Mouse (Mus musculus) c-Kit-negative CD71-positive TER-119-positive erythroid progenitor cells, embryonic 14.5 days (primary cell): Measurements from ENCODE around the gene Tbx2.

Experiments used
- DNase-seq: peaks from one replicate; pipeline ENCODE4 v3.0.0-alpha.2; 2013; ENCODE audit warnings: low read depth, low spot score

The Tbx2 gene

DNA sequence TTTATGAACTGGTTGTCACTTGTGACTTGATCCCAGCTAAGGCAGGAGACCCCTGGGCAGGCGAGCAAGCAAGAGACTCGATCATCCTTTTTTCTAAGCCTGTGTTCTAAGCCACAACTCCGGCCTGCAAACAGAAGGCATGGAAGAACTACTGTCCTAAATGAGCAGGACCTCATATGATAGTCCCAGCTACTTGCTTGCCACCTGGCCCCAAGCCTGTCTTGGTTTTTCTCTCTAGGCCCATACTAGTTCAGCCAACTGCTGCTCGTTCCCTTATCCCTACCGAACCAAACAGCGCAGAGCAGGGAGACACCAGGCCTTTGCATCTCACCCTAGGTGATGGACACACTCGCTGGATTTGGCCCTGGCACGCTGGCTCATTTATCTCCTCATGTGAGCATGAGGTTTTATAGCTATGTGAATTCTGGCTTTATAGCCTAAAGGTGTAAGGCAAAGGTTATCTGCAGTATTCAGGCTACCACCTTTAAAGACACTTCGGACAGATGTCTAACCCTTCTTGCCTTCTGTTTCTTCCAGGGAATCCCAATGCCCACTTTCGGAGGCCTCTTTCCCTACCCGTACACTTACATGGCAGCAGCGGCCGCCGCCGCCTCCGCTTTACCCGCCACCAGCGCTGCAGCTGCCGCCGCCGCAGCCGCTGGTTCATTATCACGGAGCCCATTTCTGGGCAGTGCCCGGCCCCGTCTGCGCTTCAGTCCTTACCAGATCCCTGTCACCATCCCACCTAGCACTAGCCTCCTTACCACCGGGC lies 7.9 kb downstream of the Tbx2 start:
- DNase-seq: no peak

DNA sequence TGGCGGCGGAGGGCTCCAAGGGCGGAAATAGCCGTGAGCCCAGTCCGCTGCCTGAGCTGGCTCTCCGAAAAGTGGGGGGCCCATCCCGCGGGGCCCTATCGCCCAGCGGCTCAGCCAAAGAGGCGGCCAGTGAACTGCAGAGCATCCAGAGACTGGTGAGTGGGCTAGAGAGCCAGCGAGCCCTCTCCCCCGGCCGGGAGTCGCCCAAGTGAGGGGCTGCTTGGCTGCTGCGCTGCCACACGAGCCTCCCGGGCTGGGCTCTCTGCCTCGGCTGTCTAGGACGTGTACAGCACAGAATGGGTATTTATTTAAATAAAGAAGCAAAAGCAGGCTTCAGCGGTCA lies 8.4 kb downstream of the Tbx2 start:
- DNase-seq: no peak

DNA sequence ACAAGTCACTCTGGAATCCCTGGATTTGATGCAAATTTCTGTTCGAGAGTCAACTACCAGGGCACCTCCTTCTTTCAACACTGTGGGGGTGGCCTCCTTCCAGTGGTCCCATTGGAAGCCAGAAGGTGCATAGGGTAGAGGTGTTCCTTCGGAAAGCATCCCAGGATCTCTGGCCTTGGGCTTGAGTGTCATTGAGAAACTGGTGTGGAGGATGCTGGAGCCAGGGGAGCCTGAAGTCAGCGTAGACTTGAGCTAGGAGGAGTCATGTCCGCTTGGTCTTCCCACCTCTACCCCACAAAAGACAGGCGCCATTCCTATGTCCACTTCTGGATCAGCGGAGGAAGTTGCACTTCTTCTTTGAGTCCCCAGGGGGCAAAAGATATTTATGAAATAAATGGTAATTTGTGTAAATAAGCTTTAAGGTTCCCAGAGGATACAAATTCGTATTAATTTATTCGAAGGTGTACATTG lies 8.9 kb downstream of the Tbx2 start:
- no peak for DNase-seq

DNA sequence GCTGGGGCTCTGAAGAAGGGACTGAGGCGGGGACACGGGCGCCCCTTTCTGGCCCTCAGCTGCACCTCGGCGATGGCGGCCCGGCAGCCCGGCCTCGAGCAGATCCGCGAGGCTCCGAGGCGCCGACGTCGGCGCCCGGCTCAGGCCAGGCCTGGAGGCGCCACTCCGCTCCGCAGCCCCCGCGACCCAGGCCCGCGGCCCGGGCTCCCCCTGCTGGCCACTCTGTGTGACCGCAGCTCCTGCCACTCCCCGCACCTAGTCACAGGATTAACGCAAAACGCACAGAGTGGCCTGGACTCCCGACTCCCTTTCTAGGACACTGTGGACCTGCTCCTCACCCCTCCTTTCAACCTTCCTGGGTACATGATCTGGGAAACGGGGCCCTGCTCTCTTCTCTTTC lies 9.6 kb downstream of the Tbx2 start:
- DNase-seq: no peak

DNA sequence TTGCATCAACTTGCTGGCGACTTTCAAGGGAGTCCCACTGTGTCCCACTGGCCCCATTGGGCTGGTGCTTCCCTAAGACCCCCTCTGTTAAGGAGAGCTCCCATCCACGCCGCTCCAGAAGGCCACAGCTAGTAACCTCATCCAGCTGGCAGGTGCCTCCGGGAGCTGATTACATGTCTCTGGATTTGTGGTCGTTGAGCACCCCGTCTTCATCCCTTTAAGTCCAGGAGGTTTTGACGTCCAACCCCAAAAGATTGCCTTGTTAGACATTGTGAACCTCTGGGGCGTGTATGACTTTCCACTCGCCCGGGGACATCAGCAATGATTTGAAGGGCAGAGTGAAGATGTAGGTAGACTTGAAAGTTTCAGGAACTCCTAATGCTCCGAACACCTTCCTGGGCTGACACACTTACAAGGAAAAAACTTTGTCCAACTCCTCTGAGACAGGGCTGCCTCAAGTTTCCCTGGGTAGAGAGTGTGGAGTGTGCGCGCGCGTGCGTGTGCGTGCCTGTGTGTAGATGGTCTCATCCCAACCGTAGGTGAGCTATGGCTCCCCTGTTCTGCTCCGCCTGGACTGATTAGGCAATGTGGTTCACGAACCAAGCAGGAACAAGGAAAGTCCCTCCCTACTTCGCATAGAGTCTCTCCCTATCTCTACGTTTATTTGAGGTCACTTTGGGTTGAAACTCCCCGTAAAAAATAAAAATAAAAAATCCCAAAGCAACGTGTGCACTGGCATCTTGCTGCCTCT lies 10.4 kb downstream of the Tbx2 start:
- no peak for DNase-seq

DNA sequence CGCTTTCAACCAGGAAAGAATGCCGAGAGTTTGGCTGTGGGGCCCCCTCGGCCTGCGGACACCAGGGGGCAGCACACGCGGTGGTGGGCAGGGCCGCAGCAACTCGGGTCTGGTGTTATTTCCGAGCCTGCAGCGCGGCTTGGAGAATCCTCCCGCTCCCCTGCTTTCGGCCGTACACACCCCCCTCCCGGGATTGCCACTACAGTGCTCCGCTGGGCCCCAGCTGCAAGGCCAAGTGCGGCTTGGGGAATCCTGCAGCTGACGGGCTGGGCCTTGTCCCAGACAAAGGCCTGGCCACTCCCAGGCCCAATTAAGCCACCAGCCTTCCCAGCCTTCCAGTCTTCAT lies 11.0 kb downstream of the Tbx2 start:
- no peak for DNase-seq

DNA sequence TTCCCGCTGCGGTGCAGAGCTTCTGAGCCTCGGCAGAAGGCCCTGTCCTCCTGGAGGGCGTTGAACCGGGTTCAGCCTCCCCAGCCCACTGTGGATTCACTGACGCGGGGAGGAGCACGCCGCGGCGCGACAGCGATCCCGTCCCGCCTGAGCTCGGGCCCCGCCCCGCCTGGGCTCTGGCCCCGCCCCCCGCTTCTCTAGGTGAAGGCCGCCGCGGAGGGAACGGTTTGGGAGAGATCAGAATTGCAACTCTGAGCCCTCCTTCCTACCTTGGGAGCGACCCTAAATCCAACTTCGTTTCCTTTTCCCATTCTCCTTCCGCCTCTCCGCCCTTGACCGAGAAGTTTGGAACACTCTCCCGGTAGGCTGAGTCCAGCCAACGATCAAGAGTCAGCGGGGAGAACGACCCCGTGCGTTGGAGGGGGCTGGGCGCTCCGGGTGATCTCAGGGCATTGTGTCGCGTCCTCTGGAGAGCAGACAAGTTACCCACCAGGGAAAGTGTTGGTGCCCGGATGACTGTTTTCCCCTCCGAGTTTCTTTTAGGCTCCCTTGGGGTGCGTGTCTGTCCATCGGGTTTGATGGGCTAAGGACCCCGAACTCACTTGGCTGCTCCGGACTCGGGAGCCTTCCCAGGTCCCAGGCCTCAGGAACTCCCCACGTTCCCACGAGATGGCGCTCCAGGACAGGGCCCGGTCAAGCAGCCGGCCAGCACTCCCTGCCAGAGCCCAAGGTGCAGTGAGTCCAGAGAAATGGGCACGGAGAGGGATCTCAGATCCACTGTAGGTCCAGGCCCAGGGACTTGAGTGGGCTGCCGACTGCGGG lies 12.0 kb downstream of the Tbx2 start:
- DNase-seq: no peak

DNA sequence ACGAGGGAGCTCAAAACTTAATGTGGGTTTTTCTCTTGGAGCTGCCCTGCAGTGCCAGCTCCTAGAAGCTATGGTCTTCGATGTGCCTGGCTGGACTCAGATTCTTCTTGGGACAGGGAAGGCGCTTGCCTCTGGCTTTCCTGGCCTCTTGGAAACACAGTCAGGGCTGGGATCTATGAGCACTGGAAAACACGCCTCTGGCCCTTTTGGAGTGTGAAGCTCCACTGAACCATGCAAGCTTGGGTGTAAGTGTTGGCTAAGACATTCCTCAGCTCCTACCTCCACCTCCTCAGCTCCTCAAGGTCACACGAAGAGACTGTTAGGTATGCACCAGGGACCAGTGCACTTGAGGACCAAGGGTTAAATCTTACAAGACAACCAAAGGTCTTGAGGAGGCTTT lies 12.6 kb downstream of the Tbx2 start:
- DNase-seq: no peak

DNA sequence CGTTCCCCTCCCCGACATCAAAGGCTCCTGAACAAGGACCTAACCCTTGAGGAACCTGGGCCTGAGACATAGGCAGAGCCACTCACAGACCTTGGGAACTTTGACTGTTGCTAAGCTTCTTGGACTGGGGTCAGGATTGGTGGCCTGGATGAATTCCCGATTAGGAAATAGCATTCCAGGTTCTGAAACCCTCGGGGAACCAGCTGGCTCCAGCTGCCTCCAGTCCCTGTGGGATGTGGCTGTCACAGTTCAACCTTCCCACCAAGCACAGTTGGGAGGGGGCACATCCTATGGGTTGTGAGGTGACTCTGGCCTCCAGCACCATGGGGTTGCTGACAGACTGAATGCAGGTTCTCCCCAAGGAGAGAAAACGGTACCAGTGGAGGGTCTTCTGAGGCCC lies 13.6 kb downstream of the Tbx2 start:
- DNase-seq: no peak

DNA sequence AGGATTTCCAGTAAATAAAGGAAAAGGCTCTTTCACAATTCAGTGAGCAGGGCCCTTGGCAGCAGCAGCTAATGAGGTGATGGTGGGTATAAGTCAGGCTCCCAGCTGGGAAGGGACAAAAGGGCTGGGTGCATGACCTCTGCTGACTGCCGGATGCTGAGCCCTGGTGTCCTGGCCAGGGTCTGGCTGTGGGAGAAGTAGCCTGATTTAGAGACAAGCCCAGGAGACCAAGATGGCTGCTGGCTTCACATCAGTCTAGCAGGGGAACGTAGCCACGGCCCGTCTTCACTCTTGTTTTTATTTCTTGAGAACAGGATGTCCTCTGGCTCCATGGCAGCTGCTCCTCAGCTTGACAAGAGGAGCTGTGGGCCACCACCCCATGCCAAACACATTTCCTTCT lies 14.2 kb downstream of the Tbx2 start:
- DNase-seq: no peak

DNA sequence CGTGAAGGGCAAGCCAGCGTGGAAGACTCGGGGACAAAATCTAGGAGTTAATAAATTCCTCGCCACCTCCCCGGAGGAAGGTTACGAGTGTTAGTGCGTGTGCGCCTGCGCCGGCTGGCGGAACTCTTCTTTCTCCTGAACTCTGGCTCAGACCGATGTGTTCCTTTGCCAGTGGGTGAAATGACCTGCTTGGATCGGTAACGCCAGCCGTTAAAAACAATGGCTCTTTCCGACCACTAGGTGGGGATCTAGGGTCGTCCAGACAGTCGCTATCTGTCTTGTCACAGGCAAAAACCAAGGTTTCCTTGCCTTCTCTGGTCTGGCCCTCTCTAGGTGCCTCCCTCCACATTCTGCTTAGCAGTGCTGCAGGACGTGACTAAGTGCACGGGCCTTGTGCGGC lies 16.7 kb downstream of the Tbx2 start:
- DNase-seq: peak; percentile 28

DNA sequence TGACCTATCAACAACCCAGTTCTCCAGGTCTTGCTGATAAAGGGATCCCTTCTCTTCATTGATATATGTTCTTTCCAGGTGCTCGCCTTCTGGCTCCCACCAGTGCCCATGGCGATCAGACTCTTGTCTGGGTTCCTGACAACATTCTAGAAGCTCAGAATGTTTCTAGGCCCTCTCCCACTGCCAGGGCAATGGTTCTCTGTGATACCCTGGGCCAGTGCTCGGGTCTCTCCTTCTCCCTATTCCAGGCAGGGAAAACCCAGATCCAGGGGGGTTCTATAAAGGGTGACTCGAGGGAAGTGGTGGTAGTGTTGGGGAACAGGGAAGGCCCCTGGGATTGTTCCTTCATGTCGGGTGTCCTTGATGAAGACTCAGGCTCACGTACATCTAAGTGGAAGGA lies 17.9 kb downstream of the Tbx2 start, which contains the start of gene Gm11444:
Gene Gm11444 (minus strand): TSS at position 101 of the 400 bp plus-strand sequence.
- no peak for DNase-seq

DNA sequence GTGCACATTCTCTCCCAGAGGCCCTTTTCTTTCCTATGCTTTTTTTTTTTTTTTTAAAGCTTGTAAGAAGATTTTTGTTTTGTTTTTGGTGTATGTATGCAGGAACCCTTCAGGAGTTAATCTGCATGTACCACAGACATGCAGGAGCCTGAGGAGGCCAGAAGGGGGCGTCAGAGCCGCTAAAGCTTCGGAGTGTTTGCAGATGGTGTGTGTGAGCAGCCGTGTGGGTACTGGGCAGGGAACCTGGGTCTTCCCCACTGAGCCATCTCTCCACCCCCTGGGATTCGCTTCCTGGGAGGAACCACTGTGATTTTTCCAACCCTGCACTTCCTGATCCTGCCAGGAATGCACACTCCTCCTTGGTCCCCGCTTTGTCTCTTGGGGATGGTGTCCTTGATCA lies 18.4 kb downstream of the Tbx2 start:
- DNase-seq: no peak

DNA sequence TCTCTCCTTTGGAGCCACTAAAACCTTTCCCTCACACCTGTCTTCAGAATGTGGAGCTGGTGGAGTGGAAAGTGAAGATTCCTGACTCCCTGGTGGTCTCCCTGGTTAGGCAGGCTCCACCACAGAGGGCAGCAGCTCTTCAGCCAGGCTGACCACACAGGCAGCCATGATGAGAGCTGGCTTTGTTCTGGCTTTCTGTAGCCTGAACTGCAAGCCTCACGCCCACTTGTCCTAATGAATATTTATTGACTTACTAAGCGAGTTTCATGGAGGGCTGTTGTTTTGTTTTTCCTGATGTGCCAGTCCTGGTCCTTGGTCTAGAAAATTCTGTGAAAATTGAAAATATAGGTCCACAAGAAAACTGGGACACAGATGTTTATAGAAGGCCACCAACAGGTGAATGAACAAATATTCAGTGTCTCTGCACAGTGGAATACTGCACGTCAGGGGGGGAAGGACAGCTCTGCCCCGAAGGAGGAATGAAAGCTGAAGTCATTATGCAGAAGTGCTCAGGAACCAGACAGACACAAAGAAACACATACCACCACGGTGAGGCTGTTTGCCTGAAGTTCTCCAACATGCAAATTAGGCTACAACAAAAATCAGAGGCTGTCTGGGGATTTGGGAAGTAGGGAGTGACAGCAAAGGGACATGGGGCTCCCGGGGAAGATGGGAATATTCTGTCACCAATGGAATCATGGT lies 25.8 kb downstream of the Tbx2 start:
- no peak for DNase-seq

DNA sequence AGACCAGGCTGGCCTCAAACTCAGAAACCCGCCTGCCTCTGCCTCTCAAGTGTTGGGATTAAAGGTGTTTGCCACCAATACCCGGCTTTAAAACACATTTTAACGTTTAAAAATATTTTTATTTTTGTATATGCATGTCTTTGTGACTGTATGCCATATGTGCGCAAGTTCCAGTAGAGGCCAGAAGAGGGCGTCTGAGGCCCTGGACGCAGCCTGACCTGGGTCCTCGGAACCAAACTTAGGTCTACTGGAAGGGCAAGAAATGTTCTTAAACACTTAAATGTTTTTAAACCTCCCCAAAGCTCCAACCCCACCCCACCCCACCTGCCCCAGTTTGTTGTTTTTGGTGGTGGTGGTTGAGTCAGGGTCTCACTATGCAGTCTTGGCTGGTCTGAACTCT lies 32.0 kb downstream of the Tbx2 start:
- DNase-seq: no peak

DNA sequence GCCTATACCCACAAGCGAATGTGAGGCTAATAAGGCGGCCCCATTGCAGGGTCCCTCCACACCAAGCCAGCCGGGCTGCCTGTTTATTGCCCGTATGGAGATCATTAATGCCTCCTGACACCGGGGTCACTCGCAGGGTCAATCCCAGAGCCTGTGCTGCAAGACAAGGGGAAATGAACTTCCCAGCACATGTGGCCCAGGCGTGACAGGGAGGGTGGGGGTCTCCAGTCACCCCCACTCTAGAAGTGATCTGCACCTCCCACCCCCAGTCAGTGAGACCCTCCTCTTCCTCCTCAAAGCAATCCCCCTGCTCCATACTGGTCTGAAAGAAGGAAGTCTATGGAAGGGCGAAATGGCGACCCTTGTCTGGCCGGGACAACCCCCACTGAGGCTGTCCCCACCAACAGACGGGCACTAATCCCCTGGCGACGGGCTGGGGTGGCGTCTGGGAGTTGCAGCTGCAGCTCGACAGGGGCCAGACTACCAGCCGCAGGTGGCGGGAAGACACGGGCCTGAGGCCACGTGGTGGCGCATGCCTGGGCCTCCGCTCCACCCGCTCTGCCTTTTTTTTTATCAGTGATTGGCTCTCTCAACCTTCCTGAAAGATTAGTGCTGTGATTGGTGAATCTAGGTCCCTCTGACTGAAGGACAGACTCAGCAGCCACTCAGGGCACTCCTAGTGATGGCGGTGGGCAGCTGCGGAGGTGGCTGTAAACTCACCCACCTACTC lies 43.9 kb downstream of the Tbx2 start:
- DNase-seq: no peak

DNA sequence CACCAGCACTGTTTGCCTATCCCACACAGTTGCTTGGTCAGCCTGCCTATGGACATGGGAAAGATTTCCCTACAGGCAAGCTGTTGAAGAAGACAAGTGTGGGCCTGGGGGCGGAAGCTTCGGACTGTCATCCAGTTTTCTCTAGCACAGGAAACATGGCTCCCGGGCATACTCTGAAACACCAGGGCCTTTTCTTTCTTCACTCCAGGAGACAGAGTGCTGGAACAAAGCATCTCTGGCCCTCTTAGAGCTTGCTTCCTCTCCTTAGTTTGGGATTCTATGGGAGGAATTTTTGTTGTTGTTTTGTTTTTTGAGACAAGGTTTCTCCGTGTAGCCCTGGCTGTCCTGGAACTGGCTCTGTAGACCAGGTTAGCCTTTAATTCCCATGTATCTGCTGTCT lies 52.1 kb downstream of the Tbx2 start:
- no peak for DNase-seq

DNA sequence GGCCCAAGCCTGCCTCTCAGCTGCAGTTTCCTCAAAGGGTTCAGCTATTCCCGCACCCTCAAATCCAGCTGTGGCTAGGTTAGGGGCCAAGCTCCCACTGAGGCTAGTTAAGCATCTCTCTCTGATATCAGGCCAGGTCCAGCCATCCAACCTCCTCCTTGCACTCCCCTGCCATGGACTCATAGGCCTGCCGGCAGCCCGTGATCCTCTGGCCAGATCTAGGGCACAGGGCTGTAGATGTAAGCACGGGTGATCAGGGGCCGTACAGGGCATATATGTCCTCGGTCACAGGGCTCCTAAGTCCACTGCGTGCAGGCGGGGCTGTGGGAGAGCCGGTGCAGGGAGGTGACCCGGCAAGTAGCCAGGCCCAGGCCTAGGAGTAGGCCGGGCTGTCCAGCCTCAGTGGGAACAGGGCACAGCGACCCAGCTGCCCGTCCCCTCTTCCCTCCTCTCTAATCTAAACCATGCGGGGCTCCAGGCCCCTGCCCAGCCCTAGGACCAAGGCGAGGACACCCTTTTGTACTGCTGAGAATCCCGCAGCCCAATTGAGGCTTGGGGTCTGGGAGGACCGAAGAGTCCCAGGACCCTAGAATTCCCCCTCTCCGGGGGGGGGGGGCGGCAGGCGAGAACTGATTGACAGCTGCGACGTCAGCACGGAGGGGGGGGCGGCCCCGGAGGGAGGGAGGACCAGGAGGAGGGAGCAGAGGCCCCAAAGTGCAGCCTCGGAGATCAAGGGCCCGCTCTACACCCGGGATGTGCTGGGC lies 53.5 kb downstream of the Tbx2 start, which contains the start of gene Tbx4:
Gene Tbx4 (plus strand): TSS at position 758 of the 764 bp plus-strand sequence.
- DNase-seq: no peak

DNA sequence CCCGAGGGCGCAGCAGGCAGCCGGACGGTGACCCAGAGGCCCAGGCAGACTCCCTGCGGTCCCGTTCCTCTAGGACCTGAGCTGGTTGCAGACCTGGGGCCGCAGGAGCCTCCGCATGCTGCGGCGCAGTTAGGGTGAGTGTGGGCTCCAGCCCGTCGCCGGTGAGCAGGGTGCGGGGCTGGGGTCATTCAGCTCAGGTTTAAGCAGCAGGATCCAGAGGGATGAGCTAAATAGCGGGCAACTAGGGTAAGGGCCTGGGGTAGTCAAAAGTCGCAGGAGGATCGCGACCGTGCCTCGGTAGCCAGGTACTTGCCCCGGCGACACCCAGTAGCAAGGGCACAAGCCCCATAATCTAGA lies 54.1 kb downstream of the Tbx2 start:
- no peak for DNase-seq

DNA sequence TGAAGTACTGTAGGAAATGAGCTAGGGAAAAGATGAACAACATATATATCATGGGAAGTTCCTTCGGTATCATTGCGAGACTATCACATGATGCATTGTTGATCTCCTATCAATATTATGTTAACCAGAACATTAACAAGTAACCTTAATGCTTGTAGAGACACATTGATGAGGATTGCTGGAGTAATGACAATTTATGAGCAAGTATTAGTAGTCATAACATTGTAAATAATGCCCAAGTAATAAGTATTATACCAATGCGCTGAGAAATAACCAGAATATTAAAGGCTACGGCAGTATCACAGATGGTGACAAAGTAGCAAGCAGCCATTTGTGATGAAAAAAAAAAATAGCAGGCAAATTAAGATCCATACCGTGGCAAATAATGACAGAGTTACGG lies 54.9 kb downstream of the Tbx2 start:
- no peak for DNase-seq
